Mouse (Mus musculus): ENCODE measurements at regions not wholly inside any gene's neighbourhood (a gene's known extent, or its start where the extent isn't known, plus 50 kb on each side); places are given as distances from the start of the nearest gene placed in this dataset.

DNA sequence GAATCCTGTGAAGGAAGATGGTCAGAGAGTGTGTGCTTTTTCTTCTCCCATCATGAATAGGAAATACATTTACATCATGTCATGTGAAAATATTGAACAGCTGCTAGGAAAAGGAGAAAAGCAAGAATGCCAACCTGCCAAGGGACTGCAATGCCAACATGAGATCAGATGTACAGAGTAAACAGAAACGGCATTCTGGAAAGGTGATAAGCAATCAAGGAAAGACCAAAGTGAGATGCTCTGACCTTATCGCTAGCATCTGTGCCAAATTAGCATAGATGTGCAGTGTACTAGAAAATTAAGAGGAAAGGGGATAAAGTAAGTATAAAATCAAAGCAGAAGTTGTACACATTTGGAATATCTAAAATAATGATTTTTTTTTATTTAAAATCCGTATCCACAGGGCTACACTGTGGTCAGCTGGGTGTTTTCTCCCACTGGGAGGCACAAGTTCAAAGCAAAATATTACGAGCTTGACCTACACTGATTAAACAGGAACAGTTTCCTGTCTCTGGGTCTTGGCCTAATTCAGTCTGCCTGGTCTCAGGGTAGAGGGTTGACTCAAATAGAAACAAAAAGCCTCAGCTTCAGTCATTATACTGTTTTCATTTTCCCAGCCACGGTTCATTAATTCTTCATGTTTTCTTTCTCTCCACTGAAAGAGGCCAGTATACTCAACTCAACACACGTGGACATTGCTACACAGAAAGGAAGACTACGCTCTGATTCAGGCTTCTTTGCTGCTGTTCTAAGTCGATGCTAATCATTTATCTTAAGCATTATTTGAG is 504.0 kb upstream of the Foxg1 start:
- TF ChIP-seq GATA1 (IDR thresholded peaks at IDR 0.05; ENCODE audit: borderline replicate concordance, low read length) (no peak), CTCF (IDR thresholded peaks at IDR 0.05; ENCODE audit: low read depth, low read length) (no peak), GATA2 (IDR thresholded peaks at IDR 0.05; ENCODE audit: borderline replicate concordance, low read depth, low read length) (no peak)
